Comparison of ENCODE assay signal across 22 mouse cellular contexts in genomic region chr16:31577347-31577746, GRCm38 (mm10).
"Had no signal": no experiment of that assay in that cellular context is flagged by ENCODE, and none has a peak within 500 bp of the region (broad histone marks: within the 10 kb centered on the region; RNA-seq: fewer than 3 reads in every experiment).

No protein-coding gene starts in this region.

- H3K4me2 ChIP-seq: limb, embryonic 13.5 days; liver, embryonic 12.5 days; liver, embryonic 15.5 days; midbrain, embryonic 12.5 days; midbrain, embryonic 15.5 days; neural tube, embryonic 13.5 days; stomach, embryonic 15.5 days had no signal

- H3K9ac ChIP-seq: limb, embryonic 13.5 days; liver, embryonic 12.5 days; liver, embryonic 15.5 days; midbrain, embryonic 12.5 days; midbrain, embryonic 15.5 days; neural tube, embryonic 13.5 days; stomach, embryonic 15.5 days had no signal

- ATAC-seq: liver, embryonic 12.5 days; midbrain, embryonic 15.5 days had no signal

- H3K27ac ChIP-seq: kidney, postnatal 0 days; layer of hippocampus, adult 2 months; limb, embryonic 10.5 days; limb, embryonic 13.5 days; liver, embryonic 12.5 days; liver, embryonic 15.5 days; midbrain, embryonic 15.5 days; stomach, embryonic 15.5 days had no signal

- H3K4me3 ChIP-seq: layer of hippocampus, adult 2 months; limb, embryonic 10.5 days; limb, embryonic 13.5 days; liver, embryonic 12.5 days; liver, embryonic 15.5 days; midbrain, embryonic 12.5 days; midbrain, embryonic 15.5 days; myocyte; neural tube, embryonic 13.5 days; stomach, embryonic 15.5 days had no signal

- H3K27me3 ChIP-seq: limb, embryonic 13.5 days; midbrain, embryonic 12.5 days; midbrain, embryonic 15.5 days; neural tube, embryonic 13.5 days; stomach, embryonic 15.5 days had no signal

- DNase-seq: kidney, adult 2 months; kidney, postnatal 25 days; layer of hippocampus, adult 9-11 months; liver; lung, adult 18-20 months; lung, postnatal 10 days; lung, postnatal 4 days; retina, postnatal 1 day; right cerebral cortex, postnatal 25 days; spleen, adult 18-20 months; thymus, postnatal 25 days had no signal

- H3K9me3 ChIP-seq: limb, embryonic 10.5 days; limb, embryonic 13.5 days; liver, embryonic 12.5 days; liver, embryonic 15.5 days; midbrain, embryonic 12.5 days; midbrain, embryonic 15.5 days; neural tube, embryonic 13.5 days; stomach, embryonic 15.5 days had no signal

- H3K4me1 ChIP-seq: midbrain, embryonic 15.5 days had no signal

- H3K36me3 ChIP-seq: limb, embryonic 10.5 days; limb, embryonic 13.5 days; liver, embryonic 12.5 days; liver, embryonic 15.5 days; midbrain, embryonic 12.5 days; midbrain, embryonic 15.5 days; neural tube, embryonic 13.5 days; stomach, embryonic 15.5 days had no signal
